ENCODE assay signal across 11 mouse cellular contexts in genomic region chr5:125154178-125154577, GRCm38 (mm10). TPM values are rescaled to one million over a fixed set of nuclear protein-coding genes. Genes with fewer than 3 reads are reported as not detected.
DNase-seq lines count a peak whose midpoint lies in the region; ATAC-seq lines count a peak whose summit lies in the region.
"Had no signal": no experiment of that assay in that cellular context is flagged by ENCODE, and none has a peak within 500 bp of the region (broad histone marks: within the 10 kb centered on the region; RNA-seq: fewer than 3 reads in every experiment).

No protein-coding gene starts in this region.

- no peaks in the 10 kb centered on the region for H3K27me3 ChIP-seq in embryonic facial prominence, embryonic 14.5 days (replicated peaks; ENCODE audit: control insufficient read depth, insufficient read depth, low read length)
- no peaks in the 10 kb centered on the region for H3K27me3 ChIP-seq in hindbrain, embryonic 12.5 days
- H3K27me3 ChIP-seq in midbrain, embryonic 15.5 days (replicated peaks), result no peaks in the 10 kb centered on the region
- H3K27me3 ChIP-seq in intestine, embryonic 16.5 days (replicated peaks; ENCODE audit: control insufficient read depth, insufficient read depth, low read length), result no peaks in the 10 kb centered on the region
- H3K27me3 ChIP-seq: heart, embryonic 15.5 days had no signal

- no peak for ATAC-seq in embryonic facial prominence, embryonic 14.5 days (ENCODE audit: low read depth)
- ATAC-seq in hindbrain, embryonic 12.5 days (ENCODE audit: low FRiP score), result no peak
- no peak for ATAC-seq in midbrain, embryonic 15.5 days (replicated peaks)
- no peak for ATAC-seq in intestine, embryonic 16.5 days
- no peak for ATAC-seq in frontal cortex, adult (ENCODE audit: low TSS enrichment)
- ATAC-seq: intestine, postnatal 0 days had no signal

- no peak overlapping the region for H3K27ac ChIP-seq in embryonic facial prominence, embryonic 14.5 days (replicated peaks; ENCODE audit: low read depth, low read length)
- peak overlapping the region; percentile 97 for H3K27ac ChIP-seq in hindbrain, embryonic 12.5 days
- peak overlapping the region; percentile 83 for H3K27ac ChIP-seq in midbrain, embryonic 15.5 days
- H3K27ac ChIP-seq in intestine, embryonic 16.5 days (ENCODE audit: low read length), result no peak overlapping the region
- H3K27ac ChIP-seq: heart, embryonic 15.5 days had no signal

- no peaks in the 10 kb centered on the region for H3K9me3 ChIP-seq in embryonic facial prominence, embryonic 14.5 days (ENCODE audit: control insufficient read depth, low read length)
- no peaks in the 10 kb centered on the region for H3K9me3 ChIP-seq in hindbrain, embryonic 12.5 days (replicated peaks)
- no peaks in the 10 kb centered on the region for H3K9me3 ChIP-seq in midbrain, embryonic 15.5 days
- H3K9me3 ChIP-seq in intestine, embryonic 16.5 days (ENCODE audit: control insufficient read depth, low read length), result no peaks in the 10 kb centered on the region
- H3K9me3 ChIP-seq: heart, embryonic 15.5 days had no signal

- H3K4me1 ChIP-seq in embryonic facial prominence, embryonic 14.5 days (ENCODE audit: control insufficient read depth, insufficient read depth, low read length), result peaks cover 68% of the 10 kb centered on the region
- peaks cover 94% of the 10 kb centered on the region for H3K4me1 ChIP-seq in hindbrain, embryonic 12.5 days
- peaks cover 92% of the 10 kb centered on the region for H3K4me1 ChIP-seq in midbrain, embryonic 15.5 days
- peaks cover 80% of the 10 kb centered on the region for H3K4me1 ChIP-seq in intestine, embryonic 16.5 days (ENCODE audit: control insufficient read depth, insufficient read depth, low read length)

- 78% methylated on average over 5 of the region's 5 CpGs for WGBS in embryonic facial prominence, embryonic 14.5 days
- 37% methylated on average over 5 of the region's 5 CpGs for whole genome bisulfite sequencing in hindbrain, embryonic 12.5 days
- 22% methylated on average over 5 of the region's 5 CpGs for WGBS in midbrain, embryonic 15.5 days
- 70% methylated on average over 5 of the region's 5 CpGs for WGBS in intestine, embryonic 16.5 days

- no peaks in the 10 kb centered on the region; the same call in 1 of the 2 replicates for H3K36me3 ChIP-seq in embryonic facial prominence, embryonic 14.5 days (ENCODE audit: control insufficient read depth, insufficient read depth, low read length)
- H3K36me3 ChIP-seq in hindbrain, embryonic 12.5 days, result no peaks in the 10 kb centered on the region
- H3K36me3 ChIP-seq in midbrain, embryonic 15.5 days (replicated peaks), result no peaks in the 10 kb centered on the region
- H3K36me3 ChIP-seq in intestine, embryonic 16.5 days (ENCODE audit: control insufficient read depth, insufficient read depth, low read length), result no peaks in the 10 kb centered on the region
- H3K36me3 ChIP-seq: heart, embryonic 15.5 days had no signal

- DNase-seq in ZHBTc4 (ENCODE audit: low read depth, low spot score), result peak; percentile 78
- DNase-seq in embryonic facial prominence, embryonic 14.5 days (ENCODE audit: low spot score), result peak; percentile 18
- DNase-seq in adrenal gland, postnatal 25 days, result no peak
- no peak for DNase-seq in cerebellum, postnatal 25 days
- DNase-seq: cerebellum, adult 8-10 months had no signal

- no peak overlapping the region for H3K4me2 ChIP-seq in embryonic facial prominence, embryonic 14.5 days (ENCODE audit: low read depth, low read length)
- H3K4me2 ChIP-seq in hindbrain, embryonic 12.5 days (replicated peaks), result no peak overlapping the region
- no peak overlapping the region for H3K4me2 ChIP-seq in midbrain, embryonic 15.5 days
- no peak overlapping the region for H3K4me2 ChIP-seq in intestine, embryonic 16.5 days (ENCODE audit: low read depth, low read length)
- H3K4me2 ChIP-seq: heart, embryonic 15.5 days had no signal

- H3K4me3 ChIP-seq in embryonic facial prominence, embryonic 14.5 days (ENCODE audit: low read depth, low read length), result no peak overlapping the region
- no peak overlapping the region for H3K4me3 ChIP-seq in hindbrain, embryonic 12.5 days
- H3K4me3 ChIP-seq in midbrain, embryonic 15.5 days, result no peak overlapping the region
- H3K4me3 ChIP-seq in intestine, embryonic 16.5 days (ENCODE audit: low read length), result no peak overlapping the region
- H3K4me3 ChIP-seq: heart, embryonic 15.5 days had no signal

- H3K9ac ChIP-seq in embryonic facial prominence, embryonic 14.5 days (ENCODE audit: low read depth, low read length), result no peak overlapping the region
- no peak overlapping the region for H3K9ac ChIP-seq in hindbrain, embryonic 12.5 days
- no peak overlapping the region for H3K9ac ChIP-seq in midbrain, embryonic 15.5 days
- no peak overlapping the region for H3K9ac ChIP-seq in intestine, embryonic 16.5 days (ENCODE audit: low read depth, low read length)
- H3K9ac ChIP-seq: heart, embryonic 15.5 days had no signal

RNA-seq across cellular contexts. Expression of gene Ncor2, which starts 24.8 kb away (rescaled TPM):
- 34.9 and 37.3 TPM in 2 replicates for polyA plus RNA-seq in embryonic facial prominence, embryonic 14.5 days (2014; fragmentation: Nextera tagmentation; extraction: Ambion mirVana)
- 30.2 and 31.0 TPM in 2 replicates for polyA plus RNA-seq in hindbrain, embryonic 12.5 days (2016; fragmentation: Nextera tagmentation; extraction: Ambion mirVana)
- 25.6 and 27.6 TPM in 2 replicates for polyA plus RNA-seq in midbrain, embryonic 15.5 days (2015; fragmentation: Nextera tagmentation; extraction: Ambion mirVana)
- polyA plus RNA-seq in intestine, embryonic 16.5 days (2015; fragmentation: Nextera tagmentation; extraction: Ambion mirVana), result 13.1 and 14.4 TPM in 2 replicates
- 316 and 358 TPM in 2 replicates for total RNA-seq in adrenal gland, postnatal 25 days (2021)

Comparison
In these comparisons a context has a peak if more than half of its experiments do, and no peak if none do; other contexts are left out.
1. DNase-seq: peak in ZHBTc4 (single experiment) and embryonic facial prominence, embryonic 14.5 days (single experiment); none in adrenal gland, postnatal 25 days (single experiment) and cerebellum, postnatal 25 days (0 of 2).
2. H3K27ac ChIP-seq: peak in hindbrain, embryonic 12.5 days (single experiment) and midbrain, embryonic 15.5 days (single experiment); none in embryonic facial prominence, embryonic 14.5 days (single experiment) and intestine, embryonic 16.5 days (single experiment).